Mouse (Mus musculus) embryonic fibroblast, embryonic 13.5 days (primary cell): Measurements from ENCODE around the gene Rpusd2.

Experiments used
- CTCF ChIP-seq: IDR thresholded peaks from 2 replicates; pipeline ENCODE4 v1.5.1; 2011; ENCODE audit warnings: mild to moderate bottlenecking, control low read depth, low read length, moderate library complexity, borderline replicate concordance; ENCODE audit not compliant: insufficient read depth
- POLR2A ChIP-seq: IDR thresholded peaks from 2 replicates; pipeline ENCODE4 v1.6.1; 2011; ENCODE audit warnings: low read depth, mild to moderate bottlenecking, control low read depth, low read length, moderate library complexity

- TF ChIP-seq CTCF: no peak
- no peak for TF ChIP-seq POLR2A
Observed at GRCm38 (mm10) chr2:119006886-119007285, 27.7 kb upstream of the Rpusd2 start.
